In genomic region chr6:71989647-71990351, GRCm38 (mm10) we compare ENCODE assay signal across 8 mouse cellular contexts.
DNase-seq lines count a peak whose midpoint lies in the region; ATAC-seq and TF ChIP-seq lines count a peak whose summit lies in the region.
"Had no signal": no experiment of that assay in that cellular context is flagged by ENCODE, and none has a peak within 500 bp of the region (broad histone marks: within the 10 kb centered on the region; RNA-seq: fewer than 3 reads in every experiment).

No protein-coding gene starts in this region.

- H3K9ac ChIP-seq in liver, adult 2 months (ENCODE audit: low read depth, low read length) = peak overlapping the region; percentile 44
- no peak overlapping the region for H3K9ac ChIP-seq in embryonic facial prominence, embryonic 12.5 days
- H3K9ac ChIP-seq in hindbrain, postnatal 0 days (replicated peaks; ENCODE audit: low read length) = no peak overlapping the region
- H3K9ac ChIP-seq: neural tube, embryonic 12.5 days had no signal

- 27% methylated on average over 8 of the region's 8 CpGs for whole genome bisulfite sequencing in liver, adult 2 months
- WGBS in embryonic facial prominence, embryonic 12.5 days = 10% methylated on average over 8 of the region's 8 CpGs
- WGBS in hindbrain, postnatal 0 days = 41% methylated on average over 8 of the region's 8 CpGs

- DNase-seq in liver, adult 2 months (ENCODE audit: extremely low read depth, low read depth, low spot score) = peak; percentile 55
- DNase-seq in liver = no peak
- DNase-seq in hindbrain, postnatal 0 days (ENCODE audit: low spot score) = peak; percentile 25
- peak; percentile 89 for DNase-seq in mesoderm, embryonic 11.5 days (ENCODE audit: low read depth, low spot score)
- no peak for DNase-seq in urinary bladder, postnatal 25 days (ENCODE audit: low spot score)
- no peak for DNase-seq in layer of hippocampus, postnatal 25 days (ENCODE audit: extremely low spot score in 1 of 2, low spot score in 1 of 2)

- no peak overlapping the region for H3K4me3 ChIP-seq in liver, adult 2 months (ENCODE audit: insufficient read depth, low read depth, low read length)
- no peak overlapping the region for H3K4me3 ChIP-seq in embryonic facial prominence, embryonic 12.5 days
- no peak overlapping the region for H3K4me3 ChIP-seq in hindbrain, postnatal 0 days (ENCODE audit: low read length)
- H3K4me3 ChIP-seq: neural tube, embryonic 12.5 days had no signal

- no peaks in the 10 kb centered on the region for H3K27me3 ChIP-seq in liver, adult 2 months (ENCODE audit: control insufficient read depth, insufficient read depth, low read length)
- no peaks in the 10 kb centered on the region for H3K27me3 ChIP-seq in embryonic facial prominence, embryonic 12.5 days
- H3K27me3 ChIP-seq in hindbrain, postnatal 0 days (ENCODE audit: insufficient read depth, low read length) = no peaks in the 10 kb centered on the region
- H3K27me3 ChIP-seq: neural tube, embryonic 12.5 days had no signal

- no peaks in the 10 kb centered on the region for H3K36me3 ChIP-seq in liver, adult 2 months (ENCODE audit: control insufficient read depth, insufficient read depth, low read length)
- H3K36me3 ChIP-seq in embryonic facial prominence, embryonic 12.5 days = no peaks in the 10 kb centered on the region
- H3K36me3 ChIP-seq in hindbrain, postnatal 0 days (ENCODE audit: insufficient read depth, low read length) = no peaks in the 10 kb centered on the region
- H3K36me3 ChIP-seq: neural tube, embryonic 12.5 days had no signal

- H3K79me2 ChIP-seq in liver, adult 2 months (ENCODE audit: control insufficient read depth, insufficient read depth, low read length) = no peaks in the 10 kb centered on the region

- peak overlapping the region; percentile 97 for H3K27ac ChIP-seq in liver, adult 2 months (replicated peaks; ENCODE audit: insufficient read depth, low read depth, low read length)
- peak overlapping the region; percentile 93 for H3K27ac ChIP-seq in embryonic facial prominence, embryonic 12.5 days
- H3K27ac ChIP-seq in hindbrain, postnatal 0 days = peak overlapping the region; percentile 52; the same call in 1 of the 2 replicates
- H3K27ac ChIP-seq: neural tube, embryonic 12.5 days had no signal

- no peak for TF ChIP-seq POLR2A in liver, adult 2 months (IDR thresholded peaks at IDR 0.05; ENCODE audit: extremely low read depth, insufficient read depth, low read length)

- peak; percentile 83 for ATAC-seq in embryonic facial prominence, embryonic 12.5 days (ENCODE audit: insufficient number of reproducible peaks, insufficient read depth, low FRiP score, low TSS enrichment)
- peak; percentile 27; the same call in 1 of the 2 replicates for ATAC-seq in hindbrain, postnatal 0 days

- H3K9me3 ChIP-seq in embryonic facial prominence, embryonic 12.5 days = no peaks in the 10 kb centered on the region
- no peaks in the 10 kb centered on the region for H3K9me3 ChIP-seq in hindbrain, postnatal 0 days (ENCODE audit: low read length)
- H3K9me3 ChIP-seq: neural tube, embryonic 12.5 days had no signal

- H3K4me1 ChIP-seq in liver, adult 2 months (ENCODE audit: control insufficient read depth, insufficient read depth, low read length) = peaks cover 40% of the 10 kb centered on the region
- H3K4me1 ChIP-seq in embryonic facial prominence, embryonic 12.5 days = peaks cover 45% of the 10 kb centered on the region
- peaks cover 18% of the 10 kb centered on the region; the same call in 1 of the 2 replicates for H3K4me1 ChIP-seq in hindbrain, postnatal 0 days (ENCODE audit: insufficient read depth, low read length)

- no peak for TF ChIP-seq CTCF in liver, adult 2 months (IDR thresholded peaks at IDR 0.05; ENCODE audit: low read depth, low read length)
- peak; percentile 26 for TF ChIP-seq CTCF in hindbrain, postnatal 0 days (IDR thresholded peaks at IDR 0.05; ENCODE audit: low read depth)

- 0 out of 2 replicates have a peak overlapping the region, but pooled peaks have one; percentile 6 for H3K4me2 ChIP-seq in embryonic facial prominence, embryonic 12.5 days (replicated peaks)
- H3K4me2 ChIP-seq in hindbrain, postnatal 0 days (ENCODE audit: low read depth, low read length) = no peak overlapping the region
- H3K4me2 ChIP-seq: neural tube, embryonic 12.5 days had no signal

Comparison
In these comparisons a context has a peak if more than half of its experiments do, and no peak if none do; other contexts are left out.
1. DNase-seq: peak in liver, adult 2 months (single experiment), hindbrain, postnatal 0 days (single experiment) and mesoderm, embryonic 11.5 days (single experiment); none in liver (single experiment), urinary bladder, postnatal 25 days (single experiment) and layer of hippocampus, postnatal 25 days (0 of 2).
2. Peak in every context shown above with its lines, with median percentiles within 50 percentile points of each other: H3K27ac ChIP-seq.